In genomic region chr11:31730181-31730580, GRCm38 (mm10) we compare ENCODE assay signal across 18 mouse cellular contexts. TPM values are rescaled to one million over a fixed set of nuclear protein-coding genes. Genes with fewer than 3 reads are reported as not detected.
DNase-seq lines count a peak whose midpoint lies in the region; ATAC-seq and TF ChIP-seq lines count a peak whose summit lies in the region.
"Had no signal": no experiment of that assay in that cellular context is flagged by ENCODE, and none has a peak within 500 bp of the region (broad histone marks: within the 10 kb centered on the region; RNA-seq: fewer than 3 reads in every experiment).

No protein-coding gene starts in this region.

- peaks cover 22% of the 10 kb centered on the region; the same call in 1 of the 2 replicates for H3K4me1 ChIP-seq in heart, postnatal 0 days (ENCODE audit: control insufficient read depth, insufficient read depth)

- intact Hi-C loops in heart, postnatal 25 days (cut with DNase I): no loop called here

- DNase-seq in heart, postnatal 0 days (ENCODE audit: low spot score): no peak
- DNase-seq in heart, postnatal 25 days (ENCODE audit: low spot score): no peak
- DNase-seq in layer of hippocampus, adult 2 months (ENCODE audit: low spot score in 2 of 2): no peak
- no peak for DNase-seq in layer of hippocampus, postnatal 14 days (ENCODE audit: low spot score in 2 of 2)
- peak; percentile 24 for DNase-seq in thymus, postnatal 0 days (ENCODE audit: low spot score)
- no peak for DNase-seq in thymus, postnatal 36 days
- DNase-seq in adrenal gland, postnatal 25 days: no peak
- DNase-seq in spleen, postnatal 36 days (ENCODE audit: low spot score in 2 of 2): no peak
- DNase-seq: kidney, postnatal 10 days; lung, embryonic 14.5 days; midbrain, embryonic 14.5 days; thymus, postnatal 14 days had no signal

- no peak for TF ChIP-seq EP300 in heart, postnatal 0 days (IDR thresholded peaks at IDR 0.05; ENCODE audit: low read depth)

- 78% methylated on average over 4 of the region's 4 CpGs for WGBS in heart, postnatal 0 days

- H3K27ac ChIP-seq in heart, postnatal 0 days (ENCODE audit: low read depth): peak overlapping the region; percentile 21; the same call in 1 of the 2 replicates
- H3K27ac ChIP-seq in layer of hippocampus, adult 2 months: peak overlapping the region; percentile 37
- H3K27ac ChIP-seq: embryonic facial prominence, embryonic 15.5 days; heart, embryonic 15.5 days; liver, embryonic 12.5 days; macrophage; neural tube, embryonic 12.5 days had no signal

- H3K4me2 ChIP-seq in heart, postnatal 0 days (ENCODE audit: low read depth, low read length): no peak overlapping the region
- H3K4me2 ChIP-seq: embryonic facial prominence, embryonic 15.5 days; heart, embryonic 15.5 days; liver, embryonic 12.5 days; lung, embryonic 14.5 days; neural tube, embryonic 12.5 days had no signal

- ATAC-seq in heart, postnatal 0 days (ENCODE audit: insufficient read depth, low read depth): no peak
- ATAC-seq: liver, embryonic 12.5 days had no signal

- H3K36me3 ChIP-seq in heart, postnatal 0 days (replicated peaks; ENCODE audit: control insufficient read depth, insufficient read depth, low read length): no peaks in the 10 kb centered on the region
- H3K36me3 ChIP-seq: embryonic facial prominence, embryonic 15.5 days; forebrain, embryonic 10.5 days; heart, embryonic 15.5 days; liver, embryonic 12.5 days; neural tube, embryonic 12.5 days had no signal

- TF ChIP-seq CTCF in heart, postnatal 0 days (IDR thresholded peaks at IDR 0.05; ENCODE audit: low read depth): no peak
- TF ChIP-seq CTCF in layer of hippocampus, adult 2 months (conservative IDR thresholded peaks at IDR 0.05): no peak

- H3K9me3 ChIP-seq in heart, postnatal 0 days (replicated peaks; ENCODE audit: control insufficient read depth, low read length): no peaks in the 10 kb centered on the region
- H3K9me3 ChIP-seq: embryonic facial prominence, embryonic 15.5 days; forebrain, embryonic 10.5 days; heart, embryonic 15.5 days; liver, embryonic 12.5 days; neural tube, embryonic 12.5 days had no signal

- H3K4me3 ChIP-seq in heart, postnatal 0 days (ENCODE audit: low read depth, low read length): no peak overlapping the region
- no peak overlapping the region for H3K4me3 ChIP-seq in layer of hippocampus, adult 2 months
- H3K4me3 ChIP-seq: embryonic facial prominence, embryonic 15.5 days; forebrain, embryonic 10.5 days; heart, embryonic 15.5 days; liver, embryonic 12.5 days; neural tube, embryonic 12.5 days had no signal

- H3K27me3 ChIP-seq in heart, postnatal 0 days (ENCODE audit: control insufficient read depth, insufficient read depth, low read length): no peaks in the 10 kb centered on the region
- H3K27me3 ChIP-seq: embryonic facial prominence, embryonic 15.5 days; heart, embryonic 15.5 days; neural tube, embryonic 12.5 days had no signal

- no peak overlapping the region for H3K9ac ChIP-seq in heart, postnatal 0 days (replicated peaks; ENCODE audit: low read depth, low read length)
- H3K9ac ChIP-seq: embryonic facial prominence, embryonic 15.5 days; heart, embryonic 15.5 days; liver, embryonic 12.5 days; lung, embryonic 14.5 days; neural tube, embryonic 12.5 days had no signal

RNA-seq across cellular contexts. Expression of gene Bod1, which starts 58.5 kb away (rescaled TPM):
- 77.1 and 96.1 TPM in 2 replicates for total RNA-seq in heart, postnatal 0 days (2014; rRNA removed; ENCODE audit: low replicate concordance)
- polyA plus RNA-seq in heart, postnatal 0 days (2015; fragmentation: Nextera tagmentation; extraction: Ambion mirVana): 65.6 and 69.9 TPM in 2 replicates
- 100 to 1,000 TPM; 115 to 121 TPM for total RNA-seq in heart, postnatal 25 days (2021)
- total RNA-seq in layer of hippocampus, adult 2 months (2021): 100 to 1,000 TPM in 1 of 2 experiments, 10 to 100 TPM in 1; 97.1 to 101 TPM
- total RNA-seq in layer of hippocampus, postnatal 14 days (2021): 10 to 100 TPM; 87.3 to 87.9 TPM
- 36.8 and 39.5 TPM in 2 replicates for polyA plus RNA-seq in thymus, postnatal 0 days (2015; fragmentation: Nextera tagmentation; extraction: Ambion mirVana)
- total RNA-seq in adrenal gland, postnatal 25 days (2021): 50.3 and 55.4 TPM in 2 replicates
